In genomic region chr3:84854440-84854839, GRCm38 (mm10) we compare ENCODE assay signal across 15 mouse cellular contexts.
"Had no signal": no experiment of that assay in that cellular context is flagged by ENCODE, and none has a peak within 500 bp of the region (broad histone marks: within the 10 kb centered on the region; RNA-seq: fewer than 3 reads in every experiment).

No protein-coding gene starts in this region.

- H3K4me3 ChIP-seq: kidney, embryonic 15.5 days; left cerebral cortex, adult 2 months; limb, embryonic 15.5 days; liver, embryonic 13.5 days; megakaryocyte, embryonic 14.5 days; midbrain, embryonic 12.5 days; myocyte; neural tube, embryonic 15.5 days had no signal

- H3K27me3 ChIP-seq: kidney, embryonic 15.5 days; limb, embryonic 15.5 days; liver, embryonic 13.5 days; megakaryocyte, embryonic 14.5 days; midbrain, embryonic 12.5 days; neural tube, embryonic 15.5 days had no signal

- ATAC-seq: liver, postnatal 0 days; midbrain, embryonic 16.5 days had no signal

- H3K4me1 ChIP-seq: midbrain, embryonic 12.5 days; neural tube, embryonic 15.5 days had no signal

- H3K9me3 ChIP-seq: kidney, embryonic 15.5 days; limb, embryonic 15.5 days; liver, embryonic 13.5 days; megakaryocyte, embryonic 14.5 days; midbrain, embryonic 12.5 days; neural tube, embryonic 15.5 days had no signal

- H3K36me3 ChIP-seq: kidney, embryonic 15.5 days; limb, embryonic 15.5 days; liver, embryonic 13.5 days; midbrain, embryonic 12.5 days; neural tube, embryonic 15.5 days had no signal

- DNase-seq: kidney, adult 2 months; kidney, postnatal 25 days; liver, embryonic 13.5 days; liver, postnatal 0 days; right cerebral cortex, adult 18-20 months; right cerebral cortex, postnatal 25 days; thymus, postnatal 14 days had no signal
